Mouse (Mus musculus) liver, embryonic 14.5 days (tissue): Measurements from ENCODE around the gene Acvr1.

Experiments
- CTCF ChIP-seq: IDR thresholded peaks from 2 replicates; pipeline ENCODE4 v1.5.1; 2016; ENCODE audit warnings: antibody characterized with exemption, low read depth, control low read depth
- EP300 ChIP-seq: IDR thresholded peaks from 2 replicates; pipeline ENCODE4 v1.6.1; 2016; ENCODE audit warnings: antibody characterized with exemption, low read depth

DNA sequence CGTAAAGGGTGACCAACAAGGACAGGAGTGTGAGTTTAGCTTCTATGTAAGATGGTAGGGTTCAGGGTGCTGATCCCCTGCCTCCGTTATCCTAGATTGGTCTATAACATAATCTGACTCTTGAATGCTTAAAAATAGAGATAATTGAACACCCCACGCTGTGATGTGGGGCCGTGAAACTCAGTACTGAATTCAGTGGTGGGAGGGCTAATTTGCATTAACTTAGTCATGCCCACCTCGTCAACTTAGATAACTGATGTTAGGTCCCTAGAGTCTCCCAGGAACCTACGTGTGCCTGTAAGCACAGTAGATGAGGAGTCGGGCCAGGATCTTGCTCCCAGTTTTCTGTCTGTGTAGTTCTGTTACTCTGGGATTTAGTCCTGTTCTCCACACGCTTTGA lies 147.4 kb downstream of the Acvr1 start:
- TF ChIP-seq CTCF, result no peak
- TF ChIP-seq EP300, result no peak
